Comparison of ENCODE assay signal across 8 mouse cellular contexts in genomic region chr5:143625497-143625896, GRCm38 (mm10). TPM values are rescaled to one million over a fixed set of nuclear protein-coding genes. Genes with fewer than 3 reads are reported as not detected.
DNase-seq lines count a peak whose midpoint lies in the region; ATAC-seq and TF ChIP-seq lines count a peak whose summit lies in the region.

No protein-coding gene starts in this region.

- peak overlapping the region; percentile 50 to 59 for H3K27ac ChIP-seq in heart, embryonic 14.5 days (replicated peaks in 1 of 2; ENCODE audit: control insufficient read depth in 1 of 2, insufficient read depth in 1 of 2, low read depth in 2 of 2, low read length in 2 of 2)
- peak overlapping the region; percentile 99 for H3K27ac ChIP-seq in liver, embryonic 13.5 days
- H3K27ac ChIP-seq in midbrain, embryonic 11.5 days (ENCODE audit: low read depth, low read length), result no peak overlapping the region
- no peak overlapping the region for H3K27ac ChIP-seq in midbrain, embryonic 10.5 days (replicated peaks)

- WGBS in heart, embryonic 14.5 days, result 53% methylated on average over 12 of the region's 12 CpGs
- 21% methylated on average over 12 of the region's 12 CpGs for WGBS in liver, embryonic 13.5 days (ENCODE audit: insufficient replicate concordance)
- WGBS in midbrain, embryonic 11.5 days, result 87% methylated on average over 12 of the region's 12 CpGs
- WGBS in midbrain, embryonic 10.5 days, result 89% methylated on average over 12 of the region's 12 CpGs

- ATAC-seq in heart, embryonic 14.5 days (ENCODE audit: insufficient number of reproducible peaks, insufficient read depth, low FRiP score, low read depth), result no peak
- ATAC-seq in liver, embryonic 13.5 days (ENCODE audit: low read depth), result peak; percentile 82
- ATAC-seq in midbrain, embryonic 11.5 days (ENCODE audit: low FRiP score), result no peak

- no peaks in the 10 kb centered on the region for H3K36me3 ChIP-seq in E14TG2a.4 (ENCODE audit: insufficient read depth, low read length)
- H3K36me3 ChIP-seq in heart, embryonic 14.5 days (ENCODE audit: control insufficient read depth, insufficient read depth, low read length), result no peaks in the 10 kb centered on the region
- H3K36me3 ChIP-seq in liver, embryonic 13.5 days, result peaks cover 13% of the 10 kb centered on the region
- H3K36me3 ChIP-seq in midbrain, embryonic 11.5 days (ENCODE audit: control insufficient read depth, insufficient read depth, low read length), result no peaks in the 10 kb centered on the region
- no peaks in the 10 kb centered on the region for H3K36me3 ChIP-seq in midbrain, embryonic 10.5 days

- peaks cover 15% of the 10 kb centered on the region; the same call in 1 of the 2 replicates for H3K27me3 ChIP-seq in E14TG2a.4 (ENCODE audit: insufficient read depth, low read length)
- no peaks in the 10 kb centered on the region for H3K27me3 ChIP-seq in heart, embryonic 14.5 days (ENCODE audit: control insufficient read depth, insufficient read depth, low read length)
- H3K27me3 ChIP-seq in liver, embryonic 13.5 days, result no peaks in the 10 kb centered on the region
- H3K27me3 ChIP-seq in midbrain, embryonic 11.5 days (ENCODE audit: control insufficient read depth, insufficient read depth, low read length), result no peaks in the 10 kb centered on the region; the same call in 1 of the 2 replicates
- no peaks in the 10 kb centered on the region for H3K27me3 ChIP-seq in midbrain, embryonic 10.5 days (ENCODE audit: low read depth, poor library complexity, severe bottlenecking)

- H3K9me3 ChIP-seq in E14TG2a.4 (ENCODE audit: low read length), result peaks cover 13% of the 10 kb centered on the region
- no peaks in the 10 kb centered on the region for H3K9me3 ChIP-seq in heart, embryonic 14.5 days (ENCODE audit: control insufficient read depth, low read length)
- H3K9me3 ChIP-seq in liver, embryonic 13.5 days (replicated peaks), result no peaks in the 10 kb centered on the region
- H3K9me3 ChIP-seq in midbrain, embryonic 11.5 days (ENCODE audit: control insufficient read depth, low read length), result no peaks in the 10 kb centered on the region
- H3K9me3 ChIP-seq in midbrain, embryonic 10.5 days (replicated peaks), result 0 out of 2 replicates have a peak, but pooled peaks cover 4% of the 10 kb centered on the region

- peak overlapping the region; percentile 39; the same call in 1 of the 2 replicates for H3K9ac ChIP-seq in heart, embryonic 14.5 days (ENCODE audit: low read length)
- peak overlapping the region; percentile 86 for H3K9ac ChIP-seq in liver, embryonic 13.5 days
- no peak overlapping the region for H3K9ac ChIP-seq in midbrain, embryonic 11.5 days (ENCODE audit: low read length)

- H3K4me1 ChIP-seq in E14TG2a.4 (replicated peaks; ENCODE audit: low read depth, low read length), result peaks cover 20% of the 10 kb centered on the region
- H3K4me1 ChIP-seq in heart, embryonic 14.5 days (ENCODE audit: control insufficient read depth in 2 of 2, insufficient read depth in 2 of 2, low read length in 2 of 2), result peaks cover 19 to 35% of the 10 kb centered on the region in 2 experiments
- peaks cover 85% of the 10 kb centered on the region for H3K4me1 ChIP-seq in liver, embryonic 13.5 days (replicated peaks)
- peaks cover 5% of the 10 kb centered on the region for H3K4me1 ChIP-seq in midbrain, embryonic 11.5 days (ENCODE audit: control insufficient read depth, insufficient read depth, low read length)
- peaks cover 26% of the 10 kb centered on the region for H3K4me1 ChIP-seq in midbrain, embryonic 10.5 days

- peak; percentile 72 for DNase-seq in adrenal gland, adult 8-10 months
- DNase-seq in liver, embryonic 13.5 days, result peak; percentile 72
- DNase-seq in testis, postnatal 10 days (ENCODE audit: low spot score), result peak; percentile 80
- DNase-seq in cerebellum, adult 11-12 months, result no peak
- DNase-seq in midbrain, embryonic 11.5 days (ENCODE audit: low spot score, missing footprints), result no peak
- no peak for DNase-seq in midbrain, embryonic 10.5 days (ENCODE audit: low spot score)

- H3K4me2 ChIP-seq in heart, embryonic 14.5 days (ENCODE audit: low read length), result peak overlapping the region; percentile 36
- peak overlapping the region; percentile 86 for H3K4me2 ChIP-seq in liver, embryonic 13.5 days
- no peak overlapping the region for H3K4me2 ChIP-seq in midbrain, embryonic 11.5 days

- no peak for TF ChIP-seq CTCF in E14TG2a.4 (conservative IDR thresholded peaks at IDR 0.05; ENCODE audit: low read length)

- peak overlapping the region; percentile 49 for H3K4me3 ChIP-seq in E14TG2a.4 (replicated peaks; ENCODE audit: low read length)
- H3K4me3 ChIP-seq in heart, embryonic 14.5 days (ENCODE audit: control insufficient read depth in 1 of 2, insufficient read depth in 1 of 2, low read depth in 1 of 2, low read length in 2 of 2), result peak overlapping the region in 1 of 2 experiments; percentile 8; a peak in 1 of 4 replicates
- H3K4me3 ChIP-seq in liver, embryonic 13.5 days (replicated peaks), result peak overlapping the region; percentile 64
- H3K4me3 ChIP-seq in midbrain, embryonic 11.5 days (ENCODE audit: low read depth, low read length), result no peak overlapping the region
- H3K4me3 ChIP-seq in midbrain, embryonic 10.5 days, result no peak overlapping the region

RNA-seq across cellular contexts. Expression of gene Cyth3, which starts 3.2 kb away (rescaled TPM):
- 100 to 1,000 TPM; 134 to 193 (median 146) TPM for total RNA-seq in adrenal gland, adult 8-10 months (2022)
- 49.2 and 56.2 TPM in 2 replicates for polyA plus RNA-seq in heart, embryonic 14.5 days (2014; fragmentation: Nextera tagmentation; extraction: Ambion mirVana)
- polyA plus RNA-seq in liver, embryonic 13.5 days (2015; fragmentation: Nextera tagmentation; extraction: Ambion mirVana), result 35.0 and 42.2 TPM in 2 replicates
- polyA plus RNA-seq in midbrain, embryonic 11.5 days (2014; fragmentation: Nextera tagmentation; extraction: Ambion mirVana), result 27.6 and 28.9 TPM in 2 replicates
- polyA plus RNA-seq in midbrain, embryonic 10.5 days (2016; fragmentation: Nextera tagmentation; extraction: Ambion mirVana), result 28.1 and 31.7 TPM in 2 replicates

Comparison
In these comparisons a context has a peak if more than half of its experiments do, and no peak if none do; other contexts are left out.
1. H3K4me3 ChIP-seq: peak in E14TG2a.4 (single experiment) and liver, embryonic 13.5 days (single experiment); none in midbrain, embryonic 11.5 days (single experiment) and midbrain, embryonic 10.5 days (single experiment).
2. DNase-seq: peak in adrenal gland, adult 8-10 months (single experiment), liver, embryonic 13.5 days (single experiment) and testis, postnatal 10 days (single experiment); none in cerebellum, adult 11-12 months (single experiment), midbrain, embryonic 11.5 days (single experiment) and midbrain, embryonic 10.5 days (single experiment).
3. H3K27ac ChIP-seq: peak in heart, embryonic 14.5 days (2 of 2) and liver, embryonic 13.5 days (single experiment); none in midbrain, embryonic 11.5 days (single experiment) and midbrain, embryonic 10.5 days (single experiment).